Mouse (Mus musculus): ENCODE results near the gene Mypop.
A peak's percentile ranks its signal among the peaks of the same experiment; 100 is the strongest.

The Mypop gene

DNA sequence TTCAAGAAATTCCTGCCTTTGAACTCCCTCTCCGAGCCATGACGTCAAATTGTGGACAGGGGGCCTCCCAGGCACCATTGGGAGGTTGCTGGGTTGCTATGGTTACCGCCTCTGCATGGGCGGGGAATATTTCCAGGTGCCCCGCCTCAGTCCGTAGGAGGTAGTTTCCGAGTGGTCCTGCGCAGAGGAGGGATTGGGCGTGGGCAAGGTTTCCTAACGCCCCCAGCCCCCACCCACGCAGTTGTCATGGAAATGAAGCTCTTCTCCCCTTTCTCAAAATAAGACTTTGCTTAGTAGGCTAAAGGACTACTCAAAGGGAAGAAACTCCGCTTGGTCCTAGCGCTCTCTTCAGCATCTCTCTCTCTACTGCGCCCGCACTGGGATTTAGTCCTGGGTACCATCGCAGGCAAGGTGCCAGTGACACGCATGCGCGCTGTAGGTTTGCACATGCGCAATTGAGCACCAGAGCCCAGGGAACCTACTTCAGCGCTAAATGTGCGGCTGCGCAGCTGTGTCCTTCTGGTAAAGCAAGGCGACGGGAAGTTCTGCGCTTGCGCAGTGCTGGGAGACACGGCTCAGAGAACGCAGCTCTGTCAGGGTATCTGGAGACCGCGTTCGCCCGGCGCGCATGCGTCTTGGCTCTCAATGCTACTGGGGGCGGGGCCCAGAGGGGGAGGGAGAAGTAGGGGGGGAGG lies at the start of gene Mypop:
Gene Mypop, plus strand, starts transcription at position 645 of the 695 bp plus-strand sequence.
- Histone ChIP-seq H3K36me3 (ENCODE audit: control insufficient read depth, insufficient read depth, low read length, poor library complexity, severe bottlenecking) (peaks cover 1% of the 10 kb centered on the region; the same call in 1 of the 2 replicates), H3K27me3 (ENCODE audit: control insufficient read depth, insufficient read depth, low read length, poor library complexity, severe bottlenecking) (no peaks in the 10 kb centered on the region)
- peak; percentile 100 for DNase-seq (ENCODE audit: low read depth, low spot score)

DNA sequence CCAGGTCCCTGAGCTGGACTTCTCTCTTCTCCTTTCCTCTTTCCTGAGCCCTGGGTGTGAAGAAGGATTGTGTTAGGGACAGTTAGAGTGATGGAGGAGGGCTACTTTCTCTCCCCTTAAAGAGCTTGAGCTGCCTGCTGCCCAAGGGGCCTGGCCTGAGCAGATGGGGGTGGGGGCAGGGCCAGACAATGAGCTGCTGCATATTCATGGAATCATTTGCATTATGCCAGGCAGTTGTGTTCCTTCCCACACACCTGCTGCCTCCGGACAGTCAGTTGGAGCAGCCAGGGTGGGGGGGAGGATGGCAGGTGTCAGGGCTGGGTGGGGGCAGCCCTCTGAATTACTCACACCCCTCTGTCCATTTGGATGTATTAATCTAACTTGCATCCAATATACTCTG lies 48.7 kb upstream of the Mypop start:
- Histone ChIP-seq H3K36me3 (ENCODE audit: control insufficient read depth, insufficient read depth, low read length, poor library complexity, severe bottlenecking) (no peaks in the 10 kb centered on the region), H3K27me3 (ENCODE audit: control insufficient read depth, insufficient read depth, low read length, poor library complexity, severe bottlenecking) (no peaks in the 10 kb centered on the region)
- DNase-seq (ENCODE audit: low read depth, low spot score), result no peak

DNA sequence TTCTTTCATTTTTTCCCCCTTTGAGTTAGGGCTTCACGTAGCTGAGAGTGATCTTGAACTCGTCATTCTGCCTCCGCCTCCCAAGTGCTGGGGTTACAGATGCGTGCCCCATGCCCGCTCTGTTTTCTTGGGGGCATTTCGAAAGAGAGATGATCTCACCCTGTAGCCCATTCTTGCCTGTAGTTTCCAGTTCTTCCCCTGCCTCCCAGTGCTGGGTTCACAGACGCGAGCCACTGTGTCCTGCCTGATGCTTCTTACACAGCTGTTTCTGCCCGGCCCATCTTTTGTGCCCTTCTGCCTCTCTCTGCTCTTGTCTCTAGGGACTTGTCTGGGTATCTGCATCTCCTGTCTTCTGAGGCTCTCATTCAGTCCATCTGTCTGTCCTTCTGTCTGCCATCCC lies 48.2 kb upstream of the Mypop start:
- no peaks in the 10 kb centered on the region for H3K36me3 ChIP-seq (ENCODE audit: control insufficient read depth, insufficient read depth, low read length, poor library complexity, severe bottlenecking)
- no peak for DNase-seq (ENCODE audit: low read depth, low spot score)
- H3K27me3 ChIP-seq (ENCODE audit: control insufficient read depth, insufficient read depth, low read length, poor library complexity, severe bottlenecking), result no peaks in the 10 kb centered on the region

DNA sequence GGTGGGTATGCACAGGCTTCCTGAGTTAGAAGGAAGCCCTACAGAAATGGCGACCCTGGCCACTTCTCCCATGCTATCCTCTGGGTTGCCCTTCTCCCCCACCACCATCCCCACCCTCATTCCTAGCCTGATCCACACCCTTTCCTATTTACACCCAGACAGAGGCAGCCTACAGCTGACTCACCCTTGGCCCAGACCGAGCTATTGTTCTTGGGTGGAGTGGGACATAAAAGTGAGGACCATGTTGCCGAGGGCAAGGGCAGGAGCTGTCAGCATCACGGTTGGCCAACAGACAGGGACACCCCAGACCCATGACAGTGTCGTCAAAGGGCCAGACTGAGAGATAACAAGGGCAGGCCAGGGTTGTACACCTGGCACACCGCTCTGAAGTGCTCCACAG lies 42.9 kb upstream of the Mypop start:
- Histone ChIP-seq H3K36me3 (ENCODE audit: control insufficient read depth, insufficient read depth, low read length, poor library complexity, severe bottlenecking) (no peaks in the 10 kb centered on the region), H3K27me3 (ENCODE audit: control insufficient read depth, insufficient read depth, low read length, poor library complexity, severe bottlenecking) (no peaks in the 10 kb centered on the region)
- no peak for DNase-seq (ENCODE audit: low read depth, low spot score)

DNA sequence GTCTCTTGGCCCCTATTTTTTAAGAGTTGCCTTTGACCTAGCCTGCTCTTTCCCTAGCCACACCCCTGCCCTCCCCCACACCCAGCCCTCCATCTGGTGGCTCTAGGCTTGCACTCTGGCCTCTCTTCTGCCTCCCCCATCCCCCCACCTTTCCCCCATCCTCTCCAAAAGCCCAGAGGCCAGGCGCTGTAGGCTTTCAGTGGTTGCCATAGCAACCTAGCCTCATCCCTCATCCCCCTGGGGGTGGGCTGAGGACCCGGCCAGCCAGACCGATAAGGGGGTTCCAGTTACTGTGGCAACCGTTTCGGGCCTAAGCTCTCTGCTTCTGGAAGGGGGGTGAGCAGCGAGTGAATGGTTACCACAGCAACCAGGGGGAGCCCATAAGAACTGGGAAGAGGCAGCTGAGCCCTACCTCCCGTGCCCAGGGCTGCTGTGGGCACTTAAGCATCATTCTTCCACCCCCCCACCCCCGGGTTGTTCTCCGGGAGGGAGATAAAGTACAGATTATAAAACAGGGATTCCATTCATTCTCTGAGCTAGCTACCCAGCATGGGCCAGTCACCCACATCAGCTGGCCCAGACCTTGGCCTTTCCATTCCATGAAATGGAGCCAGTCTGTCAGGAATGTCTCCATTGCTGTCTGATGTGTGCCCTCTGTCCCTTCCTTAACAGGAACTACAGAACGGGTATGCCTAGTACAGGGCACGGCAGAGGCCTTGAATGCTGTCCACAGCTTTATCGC lies 41.1 kb upstream of the Mypop start:
- no peak for DNase-seq (ENCODE audit: low read depth, low spot score)

DNA sequence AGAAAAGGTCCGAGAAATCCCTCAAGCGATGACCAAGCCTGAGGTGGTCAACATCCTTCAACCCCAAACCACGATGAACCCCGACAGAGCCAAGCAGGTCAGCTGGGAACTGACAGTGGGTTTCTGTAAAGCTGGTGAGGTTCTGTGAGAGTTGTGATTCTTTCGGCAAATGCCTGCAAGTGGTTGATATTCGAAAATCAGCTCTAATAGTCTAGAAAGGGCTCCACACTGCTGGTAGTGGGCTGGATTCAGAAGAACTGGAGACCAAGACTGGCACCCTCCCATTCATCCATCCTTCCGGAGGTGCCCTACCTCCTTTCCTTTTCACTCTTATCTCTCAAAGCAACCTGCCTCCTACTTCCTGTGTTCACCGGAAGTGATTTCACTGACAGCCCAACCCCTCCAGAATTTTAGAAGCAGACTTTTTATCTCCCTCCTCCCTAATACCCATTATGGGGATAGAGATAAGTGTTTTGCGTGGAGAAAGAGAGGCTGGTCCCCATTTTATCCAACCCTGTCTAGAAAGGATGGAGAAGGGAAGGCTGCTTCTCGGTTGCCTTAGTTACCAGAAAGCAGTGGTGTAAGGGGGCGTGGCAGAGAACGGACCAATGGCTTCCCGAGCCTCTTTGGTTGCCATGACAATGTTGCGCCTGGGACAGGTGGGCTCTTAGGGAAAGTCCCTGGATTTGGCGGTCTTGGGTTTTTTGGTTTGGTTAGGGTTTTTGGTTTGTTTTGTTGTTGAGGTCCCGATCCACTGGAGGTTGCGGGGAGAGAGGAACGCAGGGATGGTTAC lies 40.3 kb upstream of the Mypop start:
- DNase-seq (ENCODE audit: low read depth, low spot score), result no peak
- Histone ChIP-seq H3K36me3 (ENCODE audit: control insufficient read depth, insufficient read depth, low read length, poor library complexity, severe bottlenecking) (no peaks in the 10 kb centered on the region), H3K27me3 (ENCODE audit: control insufficient read depth, insufficient read depth, low read length, poor library complexity, severe bottlenecking) (no peaks in the 10 kb centered on the region)

More for the DNA sequence above, 41.1 kb upstream of the Mypop start:
- H3K27me3 ChIP-seq (ENCODE audit: control insufficient read depth, insufficient read depth, low read length, poor library complexity, severe bottlenecking), result no peaks in the 10 kb centered on the region
- H3K36me3 ChIP-seq (ENCODE audit: control insufficient read depth, insufficient read depth, low read length, poor library complexity, severe bottlenecking), result no peaks in the 10 kb centered on the region

DNA sequence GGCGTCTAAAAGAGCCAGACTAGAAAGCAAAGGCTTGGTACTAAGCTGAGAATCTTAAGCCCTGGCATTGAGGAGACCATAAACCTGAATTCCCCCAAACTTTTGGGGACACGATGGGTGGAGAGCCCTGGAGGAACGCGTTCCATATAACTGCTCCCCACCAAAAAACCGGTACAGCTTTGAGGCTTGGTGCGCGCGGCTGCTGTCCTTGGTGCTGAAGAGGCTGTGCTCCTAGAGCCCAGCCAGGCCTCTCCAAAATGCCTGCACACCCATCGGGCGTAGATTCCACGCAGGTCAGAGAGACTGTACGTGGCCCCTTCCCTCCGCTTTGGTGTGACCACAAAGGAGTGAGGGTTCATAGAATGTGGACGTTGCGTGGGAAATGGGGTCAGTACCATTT lies 39.6 kb upstream of the Mypop start:
- DNase-seq (ENCODE audit: low read depth, low spot score), result peak; percentile 43
- H3K36me3 ChIP-seq (ENCODE audit: control insufficient read depth, insufficient read depth, low read length, poor library complexity, severe bottlenecking), result no peaks in the 10 kb centered on the region
- H3K27me3 ChIP-seq (ENCODE audit: control insufficient read depth, insufficient read depth, low read length, poor library complexity, severe bottlenecking), result no peaks in the 10 kb centered on the region

DNA sequence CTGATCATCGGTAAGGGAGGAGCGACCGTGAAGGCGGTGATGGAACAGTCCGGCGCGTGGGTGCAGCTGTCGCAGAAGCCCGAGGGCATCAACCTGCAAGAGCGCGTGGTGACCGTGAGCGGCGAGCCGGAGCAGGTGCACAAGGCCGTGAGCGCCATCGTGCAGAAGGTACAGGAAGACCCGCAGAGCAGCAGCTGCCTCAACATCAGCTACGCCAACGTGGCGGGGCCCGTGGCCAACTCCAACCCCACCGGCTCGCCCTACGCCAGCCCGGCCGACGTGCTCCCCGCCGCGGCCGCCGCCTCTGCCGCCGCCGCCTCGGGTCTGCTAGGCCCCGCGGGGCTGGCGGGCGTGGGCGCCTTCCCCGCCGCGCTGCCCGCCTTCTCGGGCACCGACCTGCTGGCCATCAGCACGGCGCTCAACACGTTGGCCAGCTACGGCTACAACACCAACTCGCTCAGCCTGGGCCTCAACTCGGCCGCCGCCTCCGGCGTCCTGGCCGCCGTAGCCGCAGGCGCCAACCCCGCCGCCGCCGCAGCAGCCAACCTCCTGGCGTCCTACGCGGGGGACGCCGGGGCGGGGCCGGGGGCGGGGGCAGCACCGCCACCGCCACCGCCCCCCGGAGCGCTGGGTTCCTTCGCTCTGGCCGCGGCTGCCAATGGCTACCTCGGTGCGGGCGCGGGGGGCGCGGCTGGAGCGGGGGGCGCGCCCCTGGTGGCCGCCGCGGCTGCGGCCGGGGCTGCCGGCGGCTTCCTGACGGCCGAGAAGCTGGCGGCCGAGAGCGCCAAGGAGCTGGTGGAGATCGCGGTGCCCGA lies 33.3 kb upstream of the Mypop start:
- H3K36me3 ChIP-seq (ENCODE audit: control insufficient read depth, insufficient read depth, low read length, poor library complexity, severe bottlenecking), result no peaks in the 10 kb centered on the region
- peak; percentile 43 for DNase-seq (ENCODE audit: low read depth, low spot score)
- H3K27me3 ChIP-seq (ENCODE audit: control insufficient read depth, insufficient read depth, low read length, poor library complexity, severe bottlenecking), result no peaks in the 10 kb centered on the region

DNA sequence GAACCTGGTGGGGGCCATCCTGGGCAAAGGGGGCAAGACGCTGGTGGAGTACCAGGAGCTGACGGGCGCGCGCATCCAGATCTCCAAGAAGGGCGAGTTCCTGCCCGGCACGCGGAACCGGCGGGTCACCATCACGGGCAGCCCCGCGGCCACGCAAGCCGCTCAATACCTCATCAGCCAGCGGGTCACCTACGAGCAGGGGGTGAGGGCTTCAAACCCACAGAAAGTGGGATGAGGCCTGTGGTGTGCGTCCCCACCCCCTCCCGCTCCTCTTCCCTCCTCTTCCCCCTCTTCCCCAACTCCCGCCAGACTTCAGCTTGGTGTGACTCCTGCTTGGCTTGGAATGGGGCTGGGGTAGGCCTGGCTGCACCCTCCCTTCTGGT lies 32.7 kb upstream of the Mypop start:
- Histone ChIP-seq H3K36me3 (ENCODE audit: control insufficient read depth, insufficient read depth, low read length, poor library complexity, severe bottlenecking) (no peaks in the 10 kb centered on the region), H3K27me3 (ENCODE audit: control insufficient read depth, insufficient read depth, low read length, poor library complexity, severe bottlenecking) (no peaks in the 10 kb centered on the region)
- DNase-seq (ENCODE audit: low read depth, low spot score), result no peak

DNA sequence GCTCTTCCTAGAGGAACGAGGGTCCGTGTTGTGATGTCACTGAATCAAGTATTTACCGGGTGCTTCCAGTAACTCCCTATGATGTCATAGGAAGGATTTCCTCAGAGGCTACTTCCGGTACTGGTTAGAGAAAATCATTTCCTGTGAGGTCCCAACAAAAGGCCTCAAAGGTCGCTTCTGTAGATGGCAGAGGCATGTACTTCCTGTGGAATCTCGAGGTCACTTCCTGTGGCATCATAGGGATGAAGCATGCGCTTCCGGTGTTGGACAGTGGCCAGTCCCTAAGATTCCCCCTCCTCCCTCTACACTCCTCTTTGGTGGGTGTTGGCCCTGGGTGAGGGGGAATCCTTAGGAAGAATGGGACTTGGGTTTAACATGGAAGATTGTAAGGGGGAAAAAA lies 31.6 kb upstream of the Mypop start:
- Histone ChIP-seq H3K27me3 (ENCODE audit: control insufficient read depth, insufficient read depth, low read length, poor library complexity, severe bottlenecking) (no peaks in the 10 kb centered on the region), H3K36me3 (ENCODE audit: control insufficient read depth, insufficient read depth, low read length, poor library complexity, severe bottlenecking) (no peaks in the 10 kb centered on the region)
- no peak for DNase-seq (ENCODE audit: low read depth, low spot score)

DNA sequence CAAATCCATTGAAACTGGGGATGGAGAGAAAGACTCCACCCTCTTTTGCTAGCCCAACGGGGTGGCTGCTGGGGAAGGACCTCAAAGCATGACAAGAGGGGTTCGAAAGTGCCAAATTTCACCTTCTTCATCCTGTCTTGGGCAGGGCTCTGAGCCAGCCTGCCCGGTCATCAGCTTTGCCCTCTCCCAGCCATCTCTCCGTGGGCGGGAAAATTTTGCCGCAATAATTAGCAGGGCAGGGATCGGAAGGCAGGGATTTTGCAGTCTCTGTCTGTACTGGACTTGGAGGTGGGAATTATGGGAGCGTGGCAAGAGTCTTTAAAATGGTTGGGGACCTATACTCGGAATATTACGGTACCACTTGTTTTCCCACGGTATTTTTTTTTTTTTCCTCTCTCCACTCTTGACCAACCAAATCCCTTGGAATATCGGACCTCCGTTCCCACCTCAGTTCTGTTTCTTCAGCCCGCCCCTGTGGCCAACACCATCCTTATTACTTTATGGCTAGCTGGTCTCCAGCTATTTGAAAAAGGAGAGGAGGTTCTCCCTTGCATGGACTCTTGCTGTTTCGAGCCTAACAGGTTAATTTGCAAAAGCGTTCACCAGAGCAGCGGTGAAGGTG lies 28.8 kb upstream of the Mypop start:
- Histone ChIP-seq H3K27me3 (ENCODE audit: control insufficient read depth, insufficient read depth, low read length, poor library complexity, severe bottlenecking) (no peaks in the 10 kb centered on the region), H3K36me3 (ENCODE audit: control insufficient read depth, insufficient read depth, low read length, poor library complexity, severe bottlenecking) (no peaks in the 10 kb centered on the region)
- no peak for DNase-seq (ENCODE audit: low read depth, low spot score)

DNA sequence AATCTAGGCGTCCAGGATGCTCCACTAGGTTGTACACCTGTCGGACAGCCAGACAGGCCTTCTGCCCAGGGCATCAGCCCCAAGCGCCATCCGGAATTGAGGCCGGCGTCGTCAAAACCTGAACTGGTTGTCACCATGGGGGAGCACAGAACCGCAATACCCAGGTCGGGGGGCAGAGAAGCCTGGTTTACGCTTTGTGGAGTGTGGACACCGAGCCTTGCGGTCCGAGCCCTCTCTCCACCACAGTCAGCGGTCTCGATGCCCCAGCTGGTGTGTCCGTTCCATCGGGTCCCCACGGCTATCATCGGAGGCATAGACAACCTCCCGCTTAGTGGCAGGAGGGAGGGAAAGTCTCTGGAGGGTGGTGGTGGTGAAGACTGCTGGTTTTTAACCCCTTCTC lies 28.2 kb upstream of the Mypop start:
- DNase-seq (ENCODE audit: low read depth, low spot score), result no peak
- no peaks in the 10 kb centered on the region for H3K36me3 ChIP-seq (ENCODE audit: control insufficient read depth, insufficient read depth, low read length, poor library complexity, severe bottlenecking)
- no peaks in the 10 kb centered on the region for H3K27me3 ChIP-seq (ENCODE audit: control insufficient read depth, insufficient read depth, low read length, poor library complexity, severe bottlenecking)

DNA sequence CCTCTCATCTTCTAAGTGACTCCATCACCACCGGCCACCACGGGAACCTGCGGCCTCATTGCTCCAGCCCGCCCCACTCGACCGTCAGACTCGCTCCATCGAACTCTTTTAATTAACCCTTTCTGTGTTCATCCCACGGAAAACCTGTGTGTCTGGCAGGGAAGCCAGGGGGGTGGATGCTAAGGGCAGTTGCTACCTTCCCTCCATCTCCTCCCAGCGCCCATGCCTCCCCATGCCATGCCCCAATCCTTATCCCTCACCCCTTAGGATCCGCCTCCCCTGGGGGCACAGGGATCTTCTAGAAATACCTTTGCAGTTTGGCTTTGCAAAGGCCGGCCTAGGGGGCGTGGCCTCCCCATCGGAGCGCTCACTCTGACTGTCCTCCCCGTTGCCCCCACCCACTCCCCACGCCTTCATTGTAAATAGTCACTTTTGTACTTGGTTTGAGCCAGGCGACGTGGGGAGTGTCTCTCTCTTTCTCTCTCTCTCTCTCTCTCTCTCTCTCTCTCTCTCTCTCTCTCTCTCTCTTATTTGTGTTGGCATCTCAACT lies 27.7 kb upstream of the Mypop start:
- Histone ChIP-seq H3K27me3 (ENCODE audit: control insufficient read depth, insufficient read depth, low read length, poor library complexity, severe bottlenecking) (no peaks in the 10 kb centered on the region), H3K36me3 (ENCODE audit: control insufficient read depth, insufficient read depth, low read length, poor library complexity, severe bottlenecking) (no peaks in the 10 kb centered on the region)
- no peak for DNase-seq (ENCODE audit: low read depth, low spot score)

DNA sequence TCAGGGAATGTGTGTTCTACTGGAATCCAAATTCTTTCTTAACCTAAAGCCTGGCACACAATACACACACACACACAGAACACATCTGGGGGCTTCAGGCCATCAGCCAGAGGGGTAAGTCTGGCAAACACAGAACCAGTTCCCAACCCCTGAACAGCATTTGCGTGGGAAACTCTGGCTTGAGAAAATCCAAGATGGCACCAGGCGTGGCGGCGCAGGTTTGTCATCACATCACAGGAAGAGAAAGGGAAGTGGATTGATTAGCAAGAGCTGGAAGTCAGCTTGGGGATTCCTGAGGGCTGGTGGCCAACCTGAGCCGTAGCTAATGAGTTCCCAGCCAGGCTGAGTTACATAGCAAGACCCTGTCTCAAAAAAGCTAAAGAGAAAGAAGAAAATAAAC lies 25.7 kb upstream of the Mypop start:
- Histone ChIP-seq H3K27me3 (ENCODE audit: control insufficient read depth, insufficient read depth, low read length, poor library complexity, severe bottlenecking) (no peaks in the 10 kb centered on the region), H3K36me3 (ENCODE audit: control insufficient read depth, insufficient read depth, low read length, poor library complexity, severe bottlenecking) (no peaks in the 10 kb centered on the region)
- DNase-seq (ENCODE audit: low read depth, low spot score), result no peak

Data from splenic B cell, adult 2 months (primary cell).